Mouse (Mus musculus) neural tube, embryonic 14.5 days (tissue): Measurements from ENCODE around the gene Adcy3. TPM values are rescaled to one million over a fixed set of nuclear protein-coding genes. Genes with fewer than 3 reads are reported as not detected.

Source experiments
- ATAC-seq: fragments of 200-750 bp; cut with Nextera tagmentation; 2 replicates; pipeline ENCODE4 v1.8.0; 2017; ENCODE audit warnings: low read depth, mild to moderate bottlenecking, moderate TSS enrichment, moderate library complexity
- H3K27ac ChIP-seq: fragments of 300-500 bp; sonication (generic); 2 replicates; pipeline ENCODE4 v1.5.1; 2014; ENCODE audit warnings: low read depth, mild to moderate bottlenecking, control low read depth, low read length, moderate library complexity, mixed read lengths
- H3K27me3 ChIP-seq: fragments of 300-500 bp; sonication (generic); 2 replicates; pipeline ENCODE4 v1.6.1; 2014; ENCODE audit warnings: low read length; ENCODE audit not compliant: control insufficient read depth, insufficient read depth
- H3K36me3 ChIP-seq: fragments of 300-500 bp; sonication (generic); 2 replicates; pipeline ENCODE4 v1.6.1; 2014; ENCODE audit warnings: low read length, mixed read lengths; ENCODE audit not compliant: control insufficient read depth, insufficient read depth
- H3K4me1 ChIP-seq: fragments of 300-500 bp; sonication (generic); 2 replicates; pipeline ENCODE4 v1.6.1; 2014; ENCODE audit warnings: low read length; ENCODE audit not compliant: control insufficient read depth, insufficient read depth
- H3K4me2 ChIP-seq: fragments of 300-500 bp; sonication (generic); 2 replicates; pipeline ENCODE4 v1.6.1; 2014; ENCODE audit warnings: mild to moderate bottlenecking, low read depth, low read length, control low read depth
- H3K4me3 ChIP-seq: fragments of 300-500 bp; sonication (generic); 2 replicates; pipeline ENCODE4 v1.5.1; 2014; ENCODE audit warnings: low read depth, low read length, control low read depth, mixed read lengths
- H3K9ac ChIP-seq: fragments of 300-500 bp; sonication (generic); replicated peaks from 2 replicates; pipeline ENCODE4 v1.6.1; 2014; ENCODE audit warnings: low read depth, mild to moderate bottlenecking, control low read depth, low read length, mixed read lengths
- H3K9me3 ChIP-seq: fragments of 300-500 bp; sonication (generic); 2 replicates; pipeline ENCODE4 v1.6.1; 2016; ENCODE audit warnings: low read length; ENCODE audit not compliant: control insufficient read depth
- WGBS: fragments of 180-500 bp; shearing (Covaris S2); extraction: QIAGEN DNeasy Blood & Tissue Kit; methylation state at CpG from one replicate; pipeline ENCODE4 v1.1.7; 2014; 5-methylcytosine and 5-hydroxymethylcytosine counted together
- polyA plus RNA-seq: library from polyadenylated mRNA; unstranded; fragments of >200 nt; fragmentation: Nextera tagmentation; extraction: Ambion mirVana; gene quantifications from 2 replicates; pipeline ENCODE4 v1.2.1, GENCODE M21; 2014

Adcy3 gene
- polyA plus RNA-seq, 1 experiment from 2014 or later, result 9.7 TPM

GRCm38 (mm10) chr12:4150936-4151335 lies 18.0 kb downstream of the Adcy3 start:
- 82% methylated on average over 2 of the region's 2 CpGs for WGBS

GRCm38 (mm10) chr12:4151969-4152368 lies 19.1 kb downstream of the Adcy3 start:
- Histone ChIP-seq H3K4me3 (no peak overlapping the region), H3K4me2 (no peak overlapping the region), H3K9ac (no peak overlapping the region), H3K9me3 (no peaks in the 10 kb centered on the region), H3K27ac (no peak overlapping the region), H3K36me3 (no peaks in the 10 kb centered on the region), H3K4me1 (no peaks in the 10 kb centered on the region), H3K27me3 (no peaks in the 10 kb centered on the region)
- ATAC-seq, result no peak
- WGBS, result 91% methylated on average over 3 of the region's 3 CpGs

More at GRCm38 (mm10) chr12:4150936-4151335, 18.0 kb downstream of the Adcy3 start:
- no peaks in the 10 kb centered on the region for H3K9me3 ChIP-seq
- no peaks in the 10 kb centered on the region for H3K27me3 ChIP-seq
- no peak overlapping the region for H3K27ac ChIP-seq
- no peaks in the 10 kb centered on the region for H3K36me3 ChIP-seq
- no peaks in the 10 kb centered on the region for H3K4me1 ChIP-seq
- no peak overlapping the region for H3K4me3 ChIP-seq
- no peak overlapping the region for H3K4me2 ChIP-seq
- H3K9ac ChIP-seq, result no peak overlapping the region
- ATAC-seq, result no peak

GRCm38 (mm10) chr12:4157466-4157865 lies 24.6 kb downstream of the Adcy3 start:
- Histone ChIP-seq H3K4me2 (no peak overlapping the region), H3K9ac (no peak overlapping the region), H3K9me3 (no peaks in the 10 kb centered on the region), H3K27ac (no peak overlapping the region), H3K4me1 (no peaks in the 10 kb centered on the region), H3K27me3 (no peaks in the 10 kb centered on the region), H3K4me3 (no peak overlapping the region), H3K36me3 (no peaks in the 10 kb centered on the region)
- no peak for ATAC-seq
- WGBS, result 81% methylated on average over 2 of the region's 2 CpGs

- ATAC-seq, result no peak
- Histone ChIP-seq H3K27ac (no peak overlapping the region), H3K9ac (no peak overlapping the region), H3K9me3 (no peaks in the 10 kb centered on the region), H3K4me2 (no peak overlapping the region), H3K4me3 (no peak overlapping the region), H3K4me1 (no peaks in the 10 kb centered on the region), H3K27me3 (no peaks in the 10 kb centered on the region), H3K36me3 (no peaks in the 10 kb centered on the region)
- WGBS, result 88% methylated on average over 3 of the region's 3 CpGs
Observed at GRCm38 (mm10) chr12:4158179-4158578, 25.3 kb downstream of the Adcy3 start.

- H3K4me2 ChIP-seq, result no peak overlapping the region
- 90% methylated on average over 7 of the region's 7 CpGs for WGBS
- no peak for ATAC-seq
- no peak overlapping the region for H3K27ac ChIP-seq
- no peaks in the 10 kb centered on the region for H3K4me1 ChIP-seq
- H3K36me3 ChIP-seq, result no peaks in the 10 kb centered on the region
- H3K27me3 ChIP-seq, result no peaks in the 10 kb centered on the region
- no peak overlapping the region for H3K9ac ChIP-seq
- H3K4me3 ChIP-seq, result no peak overlapping the region
- H3K9me3 ChIP-seq, result no peaks in the 10 kb centered on the region
Observed at GRCm38 (mm10) chr12:4158868-4159632, 26.1 kb downstream of the Adcy3 start.

GRCm38 (mm10) chr12:4160322-4160721 lies 27.4 kb downstream of the Adcy3 start:
- Histone ChIP-seq H3K27me3 (no peaks in the 10 kb centered on the region), H3K36me3 (no peaks in the 10 kb centered on the region), H3K4me2 (no peak overlapping the region), H3K4me1 (no peaks in the 10 kb centered on the region), H3K4me3 (no peak overlapping the region), H3K9ac (no peak overlapping the region), H3K27ac (no peak overlapping the region), H3K9me3 (no peaks in the 10 kb centered on the region)
- WGBS, result 77% methylated on average over 7 of the region's 7 CpGs
- ATAC-seq, result no peak

GRCm38 (mm10) chr12:4162886-4163285 lies 30.0 kb downstream of the Adcy3 start:
- Histone ChIP-seq H3K4me1 (no peaks in the 10 kb centered on the region), H3K4me2 (no peak overlapping the region), H3K9ac (no peak overlapping the region), H3K36me3 (no peaks in the 10 kb centered on the region), H3K27me3 (no peaks in the 10 kb centered on the region), H3K27ac (no peak overlapping the region), H3K4me3 (no peak overlapping the region), H3K9me3 (no peaks in the 10 kb centered on the region)
- ATAC-seq, result no peak
- 24% methylated on average over 2 of the region's 2 CpGs for WGBS

GRCm38 (mm10) chr12:4166970-4167369 lies 34.1 kb downstream of the Adcy3 start:
- no peaks in the 10 kb centered on the region for H3K9me3 ChIP-seq
- no peak overlapping the region for H3K4me2 ChIP-seq
- H3K4me1 ChIP-seq, result no peaks in the 10 kb centered on the region
- H3K27me3 ChIP-seq, result no peaks in the 10 kb centered on the region
- WGBS, result 77% methylated on average over 3 of the region's 3 CpGs
- H3K27ac ChIP-seq, result no peak overlapping the region
- no peak overlapping the region for H3K9ac ChIP-seq
- H3K4me3 ChIP-seq, result no peak overlapping the region
- ATAC-seq, result no peak
- no peaks in the 10 kb centered on the region for H3K36me3 ChIP-seq

GRCm38 (mm10) chr12:4169058-4169457 lies 36.2 kb downstream of the Adcy3 start:
- H3K36me3 ChIP-seq, result no peaks in the 10 kb centered on the region
- ATAC-seq, result no peak
- H3K9me3 ChIP-seq, result no peaks in the 10 kb centered on the region
- H3K4me2 ChIP-seq, result no peak overlapping the region
- 100% methylated on average over 1 of the region's 1 CpGs for WGBS
- no peaks in the 10 kb centered on the region for H3K4me1 ChIP-seq
- H3K9ac ChIP-seq, result no peak overlapping the region
- H3K27ac ChIP-seq, result no peak overlapping the region
- H3K4me3 ChIP-seq, result no peak overlapping the region
- no peaks in the 10 kb centered on the region for H3K27me3 ChIP-seq
